Mouse (Mus musculus): ENCODE data around the gene Astn2. TPM values are rescaled to one million over a fixed set of nuclear protein-coding genes. Genes with fewer than 3 reads are reported as not detected.

Gene Astn2
- polyA plus RNA-seq, 1 experiment, result 0.65 TPM

DNA sequence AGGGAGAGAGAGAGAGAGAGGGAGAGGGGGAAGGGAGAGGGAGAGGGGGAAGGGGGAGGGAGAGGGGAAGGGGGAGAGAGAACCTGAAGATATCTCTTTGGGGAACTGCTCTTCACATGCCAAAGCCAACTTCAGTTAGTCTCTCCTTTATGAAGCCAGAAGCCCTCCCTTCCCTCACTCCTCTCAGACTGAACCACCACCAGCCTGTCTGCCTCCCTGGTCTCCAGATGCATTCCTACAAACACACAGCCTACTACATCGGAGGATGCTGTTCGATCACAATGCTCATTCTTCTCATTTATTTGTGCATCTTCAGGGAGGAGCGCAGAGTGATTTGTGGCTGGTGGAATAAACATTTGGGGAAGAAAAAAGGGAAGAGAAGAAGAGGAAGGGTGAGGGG, 584.6 kb downstream of the Astn2 start:
- no peak overlapping the region for H3K27ac ChIP-seq (ENCODE audit: control insufficient read depth, insufficient read depth, low read length)
- DNase-seq, result no peak
- H3K27me3 ChIP-seq (ENCODE audit: control insufficient read depth, insufficient read depth, low read length), result no peaks in the 10 kb centered on the region
- H3K4me3 ChIP-seq (ENCODE audit: control insufficient read depth, insufficient read depth, low read length), result no peak overlapping the region
- WGBS, result 72% methylated on average over 3 of the region's 3 CpGs
- TF ChIP-seq CTCF (IDR thresholded peaks at IDR 0.05; ENCODE audit: borderline replicate concordance, control insufficient read depth, extremely low read depth, insufficient read depth, low read length, poor library complexity) (no peak), POLR2A (IDR thresholded peaks at IDR 0.05; ENCODE audit: control insufficient read depth, extremely low read depth, insufficient read depth, low read length, poor library complexity) (no peak)
- H3K4me1 ChIP-seq (replicated peaks; ENCODE audit: control insufficient read depth, insufficient read depth, low read length), result no peaks in the 10 kb centered on the region
- H3K36me3 ChIP-seq (ENCODE audit: control insufficient read depth, insufficient read depth, low read length), result no peaks in the 10 kb centered on the region

DNA sequence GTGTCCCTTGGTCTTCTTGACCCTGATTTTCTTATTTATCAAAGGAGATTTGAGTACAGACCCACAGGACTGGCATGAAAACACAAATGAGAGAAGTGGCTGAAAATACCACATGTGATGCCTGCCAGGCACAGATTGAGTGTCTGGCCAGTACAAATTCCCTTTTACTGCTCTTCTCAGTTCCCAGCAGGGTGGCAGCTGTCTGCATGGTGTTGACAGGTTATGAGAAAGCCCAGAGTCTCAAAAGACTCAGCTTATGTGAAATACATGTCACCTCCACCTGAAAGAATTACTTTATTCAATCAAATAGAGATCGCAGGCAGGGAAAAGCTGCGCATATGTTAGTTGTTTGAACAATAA, 590.3 kb downstream of the Astn2 start:
- WGBS, result 93% methylated on average over 2 of the region's 2 CpGs
- Histone ChIP-seq H3K4me3 (ENCODE audit: control insufficient read depth, insufficient read depth, low read length) (no peak overlapping the region), H3K36me3 (ENCODE audit: control insufficient read depth, insufficient read depth, low read length) (no peaks in the 10 kb centered on the region), H3K27ac (ENCODE audit: control insufficient read depth, insufficient read depth, low read length) (no peak overlapping the region), H3K4me1 (replicated peaks; ENCODE audit: control insufficient read depth, insufficient read depth, low read length) (no peaks in the 10 kb centered on the region), H3K27me3 (ENCODE audit: control insufficient read depth, insufficient read depth, low read length) (no peaks in the 10 kb centered on the region)
- DNase-seq, result no peak
- TF ChIP-seq POLR2A (IDR thresholded peaks at IDR 0.05; ENCODE audit: control insufficient read depth, extremely low read depth, insufficient read depth, low read length, poor library complexity), result no peak
- TF ChIP-seq CTCF (IDR thresholded peaks at IDR 0.05; ENCODE audit: borderline replicate concordance, control insufficient read depth, extremely low read depth, insufficient read depth, low read length, poor library complexity), result no peak

DNA sequence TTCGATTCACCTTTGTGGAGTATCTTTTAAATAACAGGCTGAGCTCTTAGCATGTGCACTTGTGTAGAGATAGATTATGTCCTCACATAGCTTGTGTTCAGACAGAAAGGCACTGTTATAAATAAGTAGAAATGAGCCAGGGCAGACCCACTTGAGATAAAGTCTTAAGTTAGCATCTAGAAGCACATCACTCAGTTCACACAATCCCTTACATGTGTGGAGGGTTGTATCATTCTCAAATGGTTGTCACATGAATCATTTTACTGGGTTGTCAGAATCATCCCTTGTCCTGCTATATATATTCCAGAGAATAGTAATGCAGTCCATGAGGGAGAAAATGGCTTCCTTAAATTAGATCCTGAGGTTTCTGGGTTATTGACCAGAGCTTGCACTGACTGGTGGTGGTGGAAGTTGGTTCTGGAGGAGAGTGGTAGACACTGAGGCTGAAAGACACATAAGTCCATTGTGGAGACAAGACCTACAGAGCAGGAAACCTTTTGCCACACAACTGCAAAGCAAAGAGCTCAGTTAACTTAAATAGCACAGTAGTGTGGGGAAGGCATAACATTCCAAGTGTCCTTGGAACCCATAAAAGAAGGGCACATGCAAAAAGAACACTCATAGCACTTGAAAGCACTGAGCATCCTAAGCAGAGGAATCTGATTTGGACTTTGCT, 590.8 kb downstream of the Astn2 start:
- no peaks in the 10 kb centered on the region for H3K4me1 ChIP-seq (replicated peaks; ENCODE audit: control insufficient read depth, insufficient read depth, low read length)
- H3K4me3 ChIP-seq (ENCODE audit: control insufficient read depth, insufficient read depth, low read length), result no peak overlapping the region
- no peak overlapping the region for H3K27ac ChIP-seq (ENCODE audit: control insufficient read depth, insufficient read depth, low read length)
- no peak for TF ChIP-seq CTCF (IDR thresholded peaks at IDR 0.05; ENCODE audit: borderline replicate concordance, control insufficient read depth, extremely low read depth, insufficient read depth, low read length, poor library complexity)
- no peak for TF ChIP-seq POLR2A (IDR thresholded peaks at IDR 0.05; ENCODE audit: control insufficient read depth, extremely low read depth, insufficient read depth, low read length, poor library complexity)
- no peak for DNase-seq
- H3K27me3 ChIP-seq (ENCODE audit: control insufficient read depth, insufficient read depth, low read length), result no peaks in the 10 kb centered on the region
- 84% methylated on average over 1 of the region's 1 CpGs for WGBS
- no peaks in the 10 kb centered on the region for H3K36me3 ChIP-seq (ENCODE audit: control insufficient read depth, insufficient read depth, low read length)

DNA sequence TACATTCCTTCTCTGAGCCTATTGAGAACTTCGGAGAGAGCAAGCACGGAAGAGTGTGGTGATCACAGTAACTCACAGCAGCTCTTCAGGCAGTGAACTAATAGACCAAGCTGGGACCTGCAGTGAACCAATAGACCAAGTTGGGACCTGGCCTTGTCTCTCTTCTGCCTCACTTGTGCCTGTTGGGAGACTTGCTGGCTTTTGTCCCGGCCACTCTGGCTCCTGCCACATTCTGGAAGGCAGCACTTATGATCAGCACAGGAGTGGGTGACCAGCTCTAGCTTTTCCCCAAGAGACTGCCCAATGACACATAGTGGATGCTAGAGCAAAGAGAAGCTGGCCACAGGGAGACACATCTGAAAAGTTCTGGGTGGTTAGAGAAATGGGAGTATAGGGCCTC, 597.1 kb downstream of the Astn2 start:
- no peaks in the 10 kb centered on the region for H3K36me3 ChIP-seq (ENCODE audit: control insufficient read depth, insufficient read depth, low read length)
- TF ChIP-seq CTCF (IDR thresholded peaks at IDR 0.05; ENCODE audit: borderline replicate concordance, control insufficient read depth, extremely low read depth, insufficient read depth, low read length, poor library complexity) (no peak), POLR2A (IDR thresholded peaks at IDR 0.05; ENCODE audit: control insufficient read depth, extremely low read depth, insufficient read depth, low read length, poor library complexity) (no peak)
- no peaks in the 10 kb centered on the region for H3K27me3 ChIP-seq (ENCODE audit: control insufficient read depth, insufficient read depth, low read length)
- no peaks in the 10 kb centered on the region for H3K4me1 ChIP-seq (replicated peaks; ENCODE audit: control insufficient read depth, insufficient read depth, low read length)
- DNase-seq, result no peak
- no peak overlapping the region for H3K27ac ChIP-seq (ENCODE audit: control insufficient read depth, insufficient read depth, low read length)
- H3K4me3 ChIP-seq (ENCODE audit: control insufficient read depth, insufficient read depth, low read length), result no peak overlapping the region
- WGBS, result 94% methylated on average over 3 of the region's 3 CpGs

DNA sequence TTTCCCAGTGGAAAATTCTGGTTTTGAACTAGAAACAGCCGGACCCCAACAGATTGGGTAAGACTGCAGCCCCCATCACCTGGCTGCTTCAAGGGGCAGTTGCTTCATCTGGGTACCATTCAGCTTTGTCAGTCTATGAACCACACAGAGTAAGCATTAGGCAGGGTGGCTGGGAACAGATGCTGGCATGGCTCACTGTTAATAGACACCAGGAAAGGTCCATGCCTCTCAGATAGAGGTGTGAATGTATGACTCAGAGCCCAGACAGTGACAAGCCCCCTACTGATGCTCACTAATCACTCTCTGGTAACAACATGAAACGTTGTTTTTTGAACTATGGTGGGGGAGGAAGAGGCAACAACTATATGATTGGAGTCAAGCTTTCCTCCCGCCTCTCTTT, 603.2 kb downstream of the Astn2 start:
- Histone ChIP-seq H3K36me3 (ENCODE audit: control insufficient read depth, insufficient read depth, low read length) (no peaks in the 10 kb centered on the region), H3K4me3 (ENCODE audit: control insufficient read depth, insufficient read depth, low read length) (no peak overlapping the region), H3K27ac (ENCODE audit: control insufficient read depth, insufficient read depth, low read length) (no peak overlapping the region), H3K4me1 (replicated peaks; ENCODE audit: control insufficient read depth, insufficient read depth, low read length) (no peaks in the 10 kb centered on the region), H3K27me3 (ENCODE audit: control insufficient read depth, insufficient read depth, low read length) (no peaks in the 10 kb centered on the region)
- TF ChIP-seq POLR2A (IDR thresholded peaks at IDR 0.05; ENCODE audit: control insufficient read depth, extremely low read depth, insufficient read depth, low read length, poor library complexity) (no peak), CTCF (IDR thresholded peaks at IDR 0.05; ENCODE audit: borderline replicate concordance, control insufficient read depth, extremely low read depth, insufficient read depth, low read length, poor library complexity) (no peak)
- 76% methylated on average over 3 of the region's 3 CpGs for WGBS
- no peak for DNase-seq

DNA sequence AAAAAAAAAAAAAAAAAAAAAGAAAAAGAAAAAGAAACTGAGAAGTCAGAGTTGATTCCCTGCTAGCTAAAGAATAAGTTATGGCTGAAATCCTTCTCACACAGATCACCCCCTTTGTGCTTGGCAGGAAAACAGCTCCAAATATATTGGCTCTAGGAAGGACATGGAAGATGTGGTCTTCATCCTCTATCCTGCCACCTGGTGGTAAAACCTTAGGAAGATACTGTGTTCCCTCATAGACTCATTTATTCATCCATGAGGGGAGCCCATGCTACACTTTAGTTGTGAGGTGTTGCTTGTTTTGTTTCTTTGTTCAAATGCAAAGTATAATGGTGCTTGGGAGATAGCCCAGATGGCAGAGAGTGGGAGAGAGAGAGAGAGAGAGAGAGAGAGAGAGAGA, 613.4 kb downstream of the Astn2 start:
- no peak overlapping the region for H3K27ac ChIP-seq (ENCODE audit: control insufficient read depth, insufficient read depth, low read length)
- no peaks in the 10 kb centered on the region for H3K4me1 ChIP-seq (replicated peaks; ENCODE audit: control insufficient read depth, insufficient read depth, low read length)
- H3K36me3 ChIP-seq (ENCODE audit: control insufficient read depth, insufficient read depth, low read length), result no peaks in the 10 kb centered on the region
- TF ChIP-seq CTCF (IDR thresholded peaks at IDR 0.05; ENCODE audit: borderline replicate concordance, control insufficient read depth, extremely low read depth, insufficient read depth, low read length, poor library complexity), result no peak
- TF ChIP-seq POLR2A (IDR thresholded peaks at IDR 0.05; ENCODE audit: control insufficient read depth, extremely low read depth, insufficient read depth, low read length, poor library complexity), result no peak
- no peak for DNase-seq
- H3K27me3 ChIP-seq (ENCODE audit: control insufficient read depth, insufficient read depth, low read length), result no peaks in the 10 kb centered on the region
- no peak overlapping the region for H3K4me3 ChIP-seq (ENCODE audit: control insufficient read depth, insufficient read depth, low read length)
